Mouse (Mus musculus) liver, adult (tissue): Measurements from ENCODE around the gene Shroom3.

Experiments used
- GATA4 ChIP-seq: IDR thresholded peaks from 2 replicates; pipeline ENCODE4 v1.6.1; 2014; ENCODE audit warnings: mild to moderate bottlenecking, low read length; ENCODE audit not compliant: insufficient replicate concordance

Shroom3 gene

GRCm38 (mm10) chr5:92692206-92693007, 9.2 kb downstream of the Shroom3 start:
- TF ChIP-seq GATA4 = no peak

- no peak for TF ChIP-seq GATA4
These were observed 10.5 kb downstream of the Shroom3 start for GRCm38 (mm10) chr5:92693744-92694143.

DNA sequence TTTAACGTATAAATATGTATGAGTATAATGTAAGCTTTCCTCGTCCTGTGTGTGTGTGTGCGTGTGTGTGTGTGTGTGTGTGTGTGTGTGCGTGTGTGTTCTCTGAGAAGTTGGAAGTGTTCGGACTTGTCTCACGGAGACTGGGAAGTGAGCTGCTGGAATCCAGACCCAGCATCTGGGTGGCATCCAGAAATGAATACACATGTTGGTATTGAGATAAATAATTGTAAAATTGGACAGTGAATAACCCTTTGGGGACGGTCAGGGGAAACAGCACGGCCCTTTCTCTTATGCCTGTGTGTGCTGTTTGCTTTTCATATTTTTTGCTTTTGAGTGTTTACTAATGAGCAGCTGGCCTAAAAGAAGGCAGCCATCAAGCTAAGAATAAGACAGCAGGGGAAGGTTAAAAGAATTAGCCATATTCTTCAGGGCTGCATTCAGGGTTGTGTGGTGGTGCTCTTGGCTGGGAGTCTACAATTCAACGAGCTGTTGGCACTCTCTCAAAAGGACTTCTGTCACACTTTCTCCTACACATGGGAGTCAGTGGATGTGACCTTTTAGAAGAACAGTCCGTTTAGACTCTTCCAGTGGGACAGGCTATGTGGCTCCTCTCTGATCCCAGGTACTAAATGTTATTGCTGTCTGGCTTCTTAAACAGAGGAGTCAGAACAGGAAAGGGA, 11.2 kb downstream of the Shroom3 start:
- no peak for TF ChIP-seq GATA4

DNA sequence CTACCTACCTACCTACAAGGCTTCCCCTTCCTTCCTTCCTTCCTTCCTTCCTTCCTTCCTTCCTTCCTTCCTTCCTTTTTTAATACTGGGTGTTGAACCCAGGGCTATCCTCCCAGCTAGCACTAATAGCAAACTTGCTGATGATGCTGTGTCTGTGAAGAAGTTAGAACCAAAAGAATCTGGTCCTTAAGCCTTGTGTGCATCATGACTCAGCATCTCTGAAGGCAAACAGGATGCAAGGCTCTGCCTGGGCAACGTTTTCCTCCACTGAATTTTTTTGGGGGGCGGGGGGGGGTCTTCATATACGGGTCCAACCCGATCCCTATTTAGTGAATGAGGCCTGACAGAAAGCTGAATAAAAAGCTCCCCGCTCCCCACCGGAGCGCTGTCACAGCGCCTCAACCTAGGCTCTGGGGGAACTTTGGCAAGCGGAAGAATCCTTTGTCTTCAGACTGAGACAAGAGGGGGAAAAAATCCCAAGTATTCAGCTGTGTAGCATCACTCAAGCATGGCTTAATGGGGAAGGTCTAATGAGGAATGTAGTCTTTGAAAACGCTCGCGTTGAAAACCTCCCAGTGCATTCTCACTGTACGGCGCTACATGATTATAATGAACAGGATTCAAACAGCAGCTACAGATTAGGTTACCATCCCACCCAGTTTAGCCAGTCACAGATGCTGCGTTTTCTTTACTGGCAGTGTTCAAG, 15.0 kb downstream of the Shroom3 start:
- no peak for TF ChIP-seq GATA4

- TF ChIP-seq GATA4 = no peak
These were observed 15.7 kb downstream of the Shroom3 start for GRCm38 (mm10) chr5:92698837-92699529.

- TF ChIP-seq GATA4 = no peak
These were observed 18.5 kb downstream of the Shroom3 start for GRCm38 (mm10) chr5:92701750-92702149.

DNA sequence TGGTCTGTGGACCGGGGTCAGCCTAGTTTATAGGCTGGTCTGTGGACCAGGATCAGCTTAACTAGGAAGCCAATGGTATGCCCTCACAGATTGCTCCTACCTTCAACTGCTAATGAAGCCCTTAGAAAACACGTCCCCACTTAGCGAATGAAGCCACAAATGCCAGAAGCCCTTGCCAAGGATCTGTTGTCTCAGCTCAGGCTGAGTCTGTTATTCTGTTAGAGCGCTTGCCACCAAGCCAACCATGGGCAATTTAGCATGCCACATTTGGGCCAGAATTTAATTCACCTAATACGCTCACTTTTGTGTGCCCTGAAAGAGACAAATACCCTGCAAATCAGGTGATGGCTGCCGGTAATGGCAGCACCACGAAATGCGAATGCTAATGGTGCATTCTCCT, 20.4 kb downstream of the Shroom3 start:
- no peak for TF ChIP-seq GATA4

GRCm38 (mm10) chr5:92707921-92708491, 24.8 kb downstream of the Shroom3 start:
- no peak for TF ChIP-seq GATA4

DNA sequence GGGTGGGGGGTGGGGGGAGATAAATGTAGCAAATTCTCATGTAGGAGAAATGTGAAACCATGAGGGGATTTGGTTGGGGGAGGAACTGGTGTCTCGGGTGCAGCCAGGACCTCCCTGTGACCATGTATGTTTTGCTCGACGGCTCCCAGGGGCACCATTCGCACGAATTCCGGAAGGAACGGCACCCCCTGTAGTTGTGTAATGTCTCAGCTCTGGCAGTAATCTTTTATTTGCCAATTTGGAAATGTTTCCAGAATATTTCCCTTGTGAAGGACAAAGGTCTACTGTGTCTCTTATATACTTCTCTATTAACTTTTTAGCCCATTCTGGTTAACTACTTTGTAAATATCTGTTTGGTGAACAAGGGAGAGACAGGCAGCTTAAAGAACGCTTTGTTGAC, 27.5 kb downstream of the Shroom3 start:
- TF ChIP-seq GATA4 = no peak

DNA sequence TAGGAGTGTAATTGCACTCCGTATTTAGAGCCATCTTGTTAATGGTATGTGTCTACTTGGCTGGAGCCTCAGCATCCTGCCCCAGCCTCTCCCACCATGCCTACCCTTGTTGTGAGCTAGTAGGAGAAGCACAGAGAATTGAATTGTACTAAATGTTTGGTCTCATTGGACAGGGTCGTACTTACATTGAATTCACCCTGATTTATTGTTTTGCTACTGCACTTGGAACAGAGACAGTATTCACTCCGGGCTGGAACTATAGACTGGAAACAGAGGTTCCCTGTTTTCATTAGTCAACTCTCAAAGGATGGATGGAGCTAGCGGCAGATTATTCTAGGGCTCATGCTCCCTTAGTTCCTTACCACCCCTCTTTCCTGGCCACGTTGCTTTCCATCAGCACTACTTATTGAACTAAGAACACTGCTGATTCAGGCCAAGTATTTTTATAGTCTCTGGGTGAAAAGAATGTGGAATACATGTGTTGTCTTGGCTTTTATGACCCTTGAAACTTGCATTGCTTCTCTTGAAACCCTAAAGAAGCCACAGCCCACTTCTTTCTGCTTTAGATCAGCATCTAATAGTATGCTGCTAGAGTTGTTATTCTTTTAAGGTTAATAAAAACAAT, 28.5 kb downstream of the Shroom3 start:
- no peak for TF ChIP-seq GATA4

DNA sequence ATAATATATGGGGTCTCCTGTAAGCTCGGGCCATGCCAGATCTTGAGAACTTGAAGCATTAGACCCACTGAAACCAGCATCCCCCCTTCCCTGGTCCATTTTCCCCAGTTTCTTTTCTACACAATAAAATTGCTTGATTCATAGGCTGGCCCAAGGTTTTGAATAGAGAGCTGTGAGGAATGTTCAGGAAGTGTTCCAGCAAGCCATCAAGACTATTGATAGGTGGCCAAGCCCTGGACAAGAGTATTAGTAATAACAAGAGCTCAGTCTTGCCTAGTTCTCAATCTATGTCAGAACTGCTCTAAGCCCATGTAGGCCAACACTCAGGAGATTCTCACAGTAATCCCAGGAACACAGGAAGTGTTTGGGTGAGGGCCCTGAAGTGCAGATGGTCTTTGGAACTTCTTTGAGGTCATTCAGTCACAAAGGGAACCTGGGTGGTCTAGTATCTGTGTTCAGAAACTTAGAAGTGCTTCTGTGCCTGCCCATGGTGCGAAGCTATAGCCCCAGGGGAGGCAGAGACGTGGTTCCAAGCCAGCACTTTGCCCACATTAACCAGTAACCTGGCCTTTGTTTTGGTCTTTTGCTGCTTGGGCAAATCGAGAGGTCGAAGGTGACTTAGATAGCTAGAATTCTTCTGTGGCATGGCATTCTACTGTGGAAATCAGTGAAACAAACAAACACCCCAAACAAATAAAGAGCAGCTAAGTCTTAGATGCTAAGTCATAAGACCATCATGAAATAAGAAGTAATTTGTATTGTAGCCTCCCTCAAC, 29.6 kb downstream of the Shroom3 start:
- no peak for TF ChIP-seq GATA4

- TF ChIP-seq GATA4 = no peak
These were observed 31.7 kb downstream of the Shroom3 start for GRCm38 (mm10) chr5:92714886-92715285.

GRCm38 (mm10) chr5:92715319-92715718, 32.1 kb downstream of the Shroom3 start:
- no peak for TF ChIP-seq GATA4

DNA sequence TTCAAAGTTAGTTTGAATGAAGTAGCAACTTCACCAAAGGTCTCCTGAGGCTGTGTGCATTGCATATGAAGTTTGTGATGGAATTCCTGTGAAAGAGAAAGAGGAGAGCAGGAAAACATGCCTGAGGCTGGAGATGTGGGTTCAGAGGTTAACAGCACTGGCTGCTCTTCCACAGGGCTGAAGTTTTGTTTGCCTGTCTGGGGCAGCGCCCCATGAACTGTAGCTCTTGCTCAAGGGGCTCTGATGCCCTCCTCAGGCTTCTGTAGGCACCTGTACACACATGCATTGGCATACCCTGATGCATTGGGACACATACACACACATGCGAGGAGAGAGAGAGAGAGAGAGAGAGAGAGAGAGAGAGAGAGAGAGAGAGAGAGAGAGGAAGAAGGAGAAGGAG, 32.7 kb downstream of the Shroom3 start:
- no peak for TF ChIP-seq GATA4
